Mouse (Mus musculus) E14TG2a.4 (cell line): ENCODE measurements around the gene Lrwd1.

ENCODE experiments used
- CTCF ChIP-seq: conservative IDR thresholded peaks from 2 replicates; pipeline ENCODE4 v1.5.1; 2014; ENCODE audit warnings: low read length
- NANOG ChIP-seq: IDR thresholded peaks from 2 replicates; pipeline ENCODE4 v1.6.1; 2014; ENCODE audit warnings: borderline replicate concordance, low read length, mixed read lengths
- POU5F1 ChIP-seq: IDR thresholded peaks from 2 replicates; pipeline ENCODE4 v1.6.1; 2014; ENCODE audit warnings: low read length, borderline replicate concordance

- TF ChIP-seq CTCF (no peak), NANOG (no peak), POU5F1 (no peak)
Observed at GRCm38 (mm10) chr5:136173606-136174463, 38.0 kb upstream of the Lrwd1 start.
